Mouse (Mus musculus) left cerebral cortex, postnatal 25 days (tissue): ENCODE results near the gene Dcaf17. TPM values are rescaled to one million over a fixed set of nuclear protein-coding genes. Genes with fewer than 3 reads are reported as not detected.

ENCODE experiments used
- DNase-seq, 2 experiments: peaks; one replicate each; pipeline ENCODE4 v3.0.0; 2022; ENCODE audit warnings: low spot score in 2 of 2, mixed read lengths in 1 of 2
- intact Hi-C: fragments of 180-260 bp; cut with DNase I; formaldehyde crosslinking; loops from one replicate; pipeline ENCODE4 v1.15.1; 2025
- total RNA-seq, 2 experiments: library from RNA; stranded (reverse); gene quantifications; 2 replicates each; pipeline ENCODE4 v1.2.3; 2021

Gene Dcaf17
- total RNA-seq, 2 experiments from 2014 or later, result 11.6 to 16.9 TPM

GRCm38 (mm10) chr2:71113489-71114171 is 58.5 kb downstream of the Dcaf17 start:
- intact Hi-C loops, result no loop called here
- no peak for DNase-seq

GRCm38 (mm10) chr2:71116151-71116550 is 61.0 kb downstream of the Dcaf17 start:
- intact Hi-C loops, result no loop called here
- DNase-seq, result no peak

- no peak for DNase-seq
- intact Hi-C loops, result no loop called here
Observed at GRCm38 (mm10) chr2:71117797-71118708, 62.9 kb downstream of the Dcaf17 start, which contains the start of gene Cybrd1. Gene Cybrd1 (plus strand): TSS chr2:71117923.

GRCm38 (mm10) chr2:71120844-71121243 is 65.7 kb downstream of the Dcaf17 start:
- intact Hi-C loops, result no loop called here
- DNase-seq, result peak; percentile 25 to 80

- no peak for DNase-seq
- intact Hi-C loops, result no loop called here
Observed at GRCm38 (mm10) chr2:71121406-71121805, 66.3 kb downstream of the Dcaf17 start.

GRCm38 (mm10) chr2:71122268-71123029 is 67.3 kb downstream of the Dcaf17 start:
- no peak for DNase-seq
- intact Hi-C loops, result no loop called here

- intact Hi-C loops, result no loop called here
- no peak for DNase-seq
Observed at GRCm38 (mm10) chr2:71123591-71123990, 68.5 kb downstream of the Dcaf17 start.

GRCm38 (mm10) chr2:71127779-71128534 is 72.8 kb downstream of the Dcaf17 start:
- no peak for DNase-seq
- intact Hi-C loops, result no loop called here

- intact Hi-C loops, result no loop called here
- no peak for DNase-seq
Observed at GRCm38 (mm10) chr2:71130366-71130765, 75.2 kb downstream of the Dcaf17 start.

GRCm38 (mm10) chr2:71131866-71132496 is 76.9 kb downstream of the Dcaf17 start:
- intact Hi-C loops, result no loop called here
- no peak for DNase-seq

GRCm38 (mm10) chr2:71134041-71134505 is 78.9 kb downstream of the Dcaf17 start:
- intact Hi-C loops, result no loop called here
- no peak for DNase-seq

- intact Hi-C loops, result no loop called here
- no peak for DNase-seq
Observed at GRCm38 (mm10) chr2:71134836-71135235, 79.7 kb downstream of the Dcaf17 start.

GRCm38 (mm10) chr2:71140622-71141021 is 85.5 kb downstream of the Dcaf17 start:
- intact Hi-C loops, result no loop called here

GRCm38 (mm10) chr2:71142410-71142809 is 87.3 kb downstream of the Dcaf17 start:
- intact Hi-C loops, result no loop called here
- DNase-seq, result no peak

More at GRCm38 (mm10) chr2:71140622-71141021, 85.5 kb downstream of the Dcaf17 start:
- DNase-seq, result no peak

GRCm38 (mm10) chr2:71145853-71146252 is 90.7 kb downstream of the Dcaf17 start:
- no peak for DNase-seq
- intact Hi-C loops, result no loop called here

- intact Hi-C loops, result no loop called here
- no peak for DNase-seq
Observed at GRCm38 (mm10) chr2:71146266-71146665, 91.1 kb downstream of the Dcaf17 start.

- intact Hi-C loops, result no loop called here
- DNase-seq, result peak in 1 of 2 experiments; percentile 6
Observed at GRCm38 (mm10) chr2:71147816-71148215, 92.7 kb downstream of the Dcaf17 start.
